ENCODE assay signal across 8 mouse cellular contexts in genomic region chr17:27629249-27630020, GRCm38 (mm10). TPM values are rescaled to one million over a fixed set of nuclear protein-coding genes. Genes with fewer than 3 reads are reported as not detected.
DNase-seq lines count a peak whose midpoint lies in the region; ATAC-seq and TF ChIP-seq lines count a peak whose summit lies in the region.

No protein-coding gene starts in this region.

- no peaks in the 10 kb centered on the region for H3K9me3 ChIP-seq in embryonic facial prominence, embryonic 10.5 days
- H3K9me3 ChIP-seq in liver, embryonic 12.5 days (replicated peaks) = no peaks in the 10 kb centered on the region
- no peaks in the 10 kb centered on the region for H3K9me3 ChIP-seq in neural tube, embryonic 15.5 days (replicated peaks)

- no peak overlapping the region for H3ac ChIP-seq in C2C12 (ENCODE audit: control insufficient read depth, insufficient read length, low read depth)

- DNase-seq in adrenal gland, postnatal 10 days = peak; percentile 91
- DNase-seq in embryonic facial prominence, embryonic 10.5 days (ENCODE audit: low spot score) = peak; percentile 79
- DNase-seq in heart, adult 8-10 months (ENCODE audit: low spot score) = peak; percentile 81
- DNase-seq in kidney, postnatal 14 days = peak; percentile 89
- peak; percentile 46 to 53 for DNase-seq in thymus, adult 18-20 months

- H3K27me3 ChIP-seq in C2C12 (ENCODE audit: control insufficient read depth, insufficient read depth, insufficient read length) = no peaks in the 10 kb centered on the region
- no peaks in the 10 kb centered on the region for H3K27me3 ChIP-seq in embryonic facial prominence, embryonic 10.5 days (replicated peaks; ENCODE audit: low read depth, poor library complexity, severe bottlenecking)
- no peaks in the 10 kb centered on the region for H3K27me3 ChIP-seq in liver, embryonic 12.5 days (replicated peaks)
- no peaks in the 10 kb centered on the region for H3K27me3 ChIP-seq in neural tube, embryonic 15.5 days (replicated peaks)

- peaks cover 44% of the 10 kb centered on the region for H3K79me2 ChIP-seq in C2C12 (ENCODE audit: control insufficient read depth, insufficient read depth)

- no peak overlapping the region for H3K4me2 ChIP-seq in liver, embryonic 12.5 days
- H3K4me2 ChIP-seq in neural tube, embryonic 15.5 days = no peak overlapping the region

- WGBS in embryonic facial prominence, embryonic 10.5 days = 73% methylated on average over 2 of the region's 2 CpGs
- WGBS in liver, embryonic 12.5 days (ENCODE audit: insufficient replicate concordance) = 55% methylated on average over 2 of the region's 2 CpGs
- 62% methylated on average over 2 of the region's 2 CpGs for WGBS in neural tube, embryonic 15.5 days

- ATAC-seq in liver, embryonic 12.5 days = peak; percentile 39
- ATAC-seq in neural tube, embryonic 15.5 days (ENCODE audit: low FRiP score) = no peak

- no peak overlapping the region for H3K4me3 ChIP-seq in C2C12 (ENCODE audit: insufficient read depth, poor library complexity, severe bottlenecking)
- H3K4me3 ChIP-seq in embryonic facial prominence, embryonic 10.5 days = no peak overlapping the region; the same call in 1 of the 2 replicates
- no peak overlapping the region for H3K4me3 ChIP-seq in liver, embryonic 12.5 days
- no peak overlapping the region for H3K4me3 ChIP-seq in neural tube, embryonic 15.5 days (replicated peaks)

- no peak overlapping the region for H3K27ac ChIP-seq in embryonic facial prominence, embryonic 10.5 days (replicated peaks)
- H3K27ac ChIP-seq in liver, embryonic 12.5 days = 0 out of 2 replicates have a peak overlapping the region, but pooled peaks have one; percentile 60
- peak overlapping the region; percentile 28 for H3K27ac ChIP-seq in neural tube, embryonic 15.5 days (replicated peaks)

- peaks cover 39% of the 10 kb centered on the region for H3K79me3 ChIP-seq in C2C12 (ENCODE audit: low read depth)

- no peak overlapping the region for H3K9ac ChIP-seq in liver, embryonic 12.5 days
- H3K9ac ChIP-seq in neural tube, embryonic 15.5 days (replicated peaks) = no peak overlapping the region

- peaks cover 52% of the 10 kb centered on the region for H3K4me1 ChIP-seq in embryonic facial prominence, embryonic 10.5 days
- H3K4me1 ChIP-seq in liver, embryonic 12.5 days = peaks cover 54% of the 10 kb centered on the region
- H3K4me1 ChIP-seq in neural tube, embryonic 15.5 days = peaks cover 32% of the 10 kb centered on the region

- TF ChIP-seq CTCF in C2C12 (IDR thresholded peaks at IDR 0.05; ENCODE audit: control insufficient read depth, insufficient read depth, insufficient read length) = peak; percentile 70

- peaks cover 51% of the 10 kb centered on the region for H3K36me3 ChIP-seq in C2C12 (ENCODE audit: control insufficient read depth, insufficient read depth)
- peaks cover 58% of the 10 kb centered on the region for H3K36me3 ChIP-seq in embryonic facial prominence, embryonic 10.5 days (replicated peaks)
- H3K36me3 ChIP-seq in liver, embryonic 12.5 days = peaks cover 54% of the 10 kb centered on the region
- peaks cover 43% of the 10 kb centered on the region for H3K36me3 ChIP-seq in neural tube, embryonic 15.5 days

TF ChIP-seq in C2C12, 6 proteins besides CTCF, POLR2A, EP300 and RAD21:
- TF ChIP-seq MYOG (IDR thresholded peaks at IDR 0.05; ENCODE audit: control insufficient read depth, extremely low read depth, insufficient read length) = no peak
- TF ChIP-seq CEBPB (IDR thresholded peaks at IDR 0.05; ENCODE audit: low read depth) = no peak
- no peak for TF ChIP-seq FOSL1 (IDR thresholded peaks at IDR 0.05; ENCODE audit: insufficient read depth, low read length, poor library complexity, severe bottlenecking)
- no peak for TF ChIP-seq MYOD1 (IDR thresholded peaks at IDR 0.05; ENCODE audit: control insufficient read depth, insufficient read length, low read depth)
- TF ChIP-seq MAX (IDR thresholded peaks at IDR 0.05) = no peak
- no peak for TF ChIP-seq USF1 (IDR thresholded peaks at IDR 0.05; ENCODE audit: low read depth)

RNA-seq across cellular contexts. Expression of gene RPS10-NUDT3, which starts 5.6 kb away (rescaled TPM):
- polyA plus RNA-seq in C2C12 (2012; fragmentation: generic; extraction: Trizol) = not detected
- 1 to 10 TPM in 1 of 2 experiments, not detected in 1; 1.2 TPM for total RNA-seq in adrenal gland, postnatal 10 days (2021)
- polyA plus RNA-seq in embryonic facial prominence, embryonic 10.5 days (2016; fragmentation: Nextera tagmentation; extraction: Ambion mirVana) = not detected in 2 replicates
- total RNA-seq in heart, adult 8-10 months (2022) = under 1 TPM in 1 of 4 experiments, not detected in 3; 0.98 TPM
- not detected in 2 replicates for polyA plus RNA-seq in liver, embryonic 12.5 days (2016; fragmentation: Nextera tagmentation; extraction: Ambion mirVana)
- polyA plus RNA-seq in neural tube, embryonic 15.5 days (2015; fragmentation: Nextera tagmentation; extraction: Ambion mirVana) = not detected in 2 replicates

RNA-seq across cellular contexts. Expression of gene Nudt3, which starts 6.1 kb away (rescaled TPM):
- polyA plus RNA-seq in C2C12 (2012; fragmentation: generic; extraction: Trizol) = 123 TPM
- total RNA-seq in adrenal gland, postnatal 10 days (2021) = 100 to 1,000 TPM; 166 to 171 TPM
- 85.5 and 87.8 TPM in 2 replicates for polyA plus RNA-seq in embryonic facial prominence, embryonic 10.5 days (2016; fragmentation: Nextera tagmentation; extraction: Ambion mirVana)
- 100 to 1,000 TPM; 349 to 367 (median 360) TPM for total RNA-seq in heart, adult 8-10 months (2022)
- polyA plus RNA-seq in liver, embryonic 12.5 days (2016; fragmentation: Nextera tagmentation; extraction: Ambion mirVana) = 51.2 and 53.9 TPM in 2 replicates
- polyA plus RNA-seq in neural tube, embryonic 15.5 days (2015; fragmentation: Nextera tagmentation; extraction: Ambion mirVana) = 229 and 253 TPM in 2 replicates

RNA-seq across cellular contexts. Expression of gene Rps10, which starts 7.0 kb away (rescaled TPM):
- polyA plus RNA-seq in C2C12 (2012; fragmentation: generic; extraction: Trizol) = 4,498 TPM
- 1,000 to 10,000 TPM in 1 of 2 experiments, 100 to 1,000 TPM in 1; 973 to 1,027 TPM for total RNA-seq in adrenal gland, postnatal 10 days (2021)
- 906 and 913 TPM in 2 replicates for polyA plus RNA-seq in embryonic facial prominence, embryonic 10.5 days (2016; fragmentation: Nextera tagmentation; extraction: Ambion mirVana)
- total RNA-seq in heart, adult 8-10 months (2022) = 100 to 1,000 TPM; 481 to 609 (median 561) TPM
- 898 and 941 TPM in 2 replicates for polyA plus RNA-seq in liver, embryonic 12.5 days (2016; fragmentation: Nextera tagmentation; extraction: Ambion mirVana)
- polyA plus RNA-seq in neural tube, embryonic 15.5 days (2015; fragmentation: Nextera tagmentation; extraction: Ambion mirVana) = 483 and 558 TPM in 2 replicates

RNA-seq across cellular contexts. Expression of gene Pacsin1, which starts 25.9 kb away (rescaled TPM):
- polyA plus RNA-seq in C2C12 (2012; fragmentation: generic; extraction: Trizol) = not detected
- 1 to 10 TPM; 3.2 to 4.6 TPM for total RNA-seq in adrenal gland, postnatal 10 days (2021)
- polyA plus RNA-seq in embryonic facial prominence, embryonic 10.5 days (2016; fragmentation: Nextera tagmentation; extraction: Ambion mirVana) = 5.2 and 6.9 TPM in 2 replicates
- under 1 TPM; 0.09 to 0.85 (median 0.39) TPM for total RNA-seq in heart, adult 8-10 months (2022)
- 0.20 and 0.48 TPM in 2 replicates for polyA plus RNA-seq in liver, embryonic 12.5 days (2016; fragmentation: Nextera tagmentation; extraction: Ambion mirVana)
- 62.6 and 66.7 TPM in 2 replicates for polyA plus RNA-seq in neural tube, embryonic 15.5 days (2015; fragmentation: Nextera tagmentation; extraction: Ambion mirVana)
